Mouse (Mus musculus): ENCODE data around the gene Arvcf.

Arvcf gene

DNA sequence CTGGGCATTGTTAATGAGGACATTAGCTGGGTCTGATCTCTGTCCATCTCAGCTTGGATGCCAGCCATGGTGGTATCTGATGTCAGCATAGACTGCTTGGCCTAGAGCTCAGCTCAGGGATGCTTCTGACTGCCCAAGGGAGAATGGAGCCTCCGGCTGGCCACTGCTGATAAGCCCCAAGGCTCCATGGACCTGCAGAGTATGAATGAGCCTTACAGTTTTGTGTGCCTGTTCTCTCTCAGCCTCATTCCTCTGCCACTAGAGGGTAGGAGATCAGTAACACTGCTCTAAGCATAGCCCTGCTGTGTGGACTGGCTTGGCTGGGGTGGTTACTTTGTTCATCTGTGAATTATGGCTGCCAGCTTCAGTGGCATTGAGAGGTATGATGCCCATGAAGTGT is 5.1 kb downstream of the Arvcf start:
- in situ Hi-C loops (cut with MboI, MseI): no loop called here

DNA sequence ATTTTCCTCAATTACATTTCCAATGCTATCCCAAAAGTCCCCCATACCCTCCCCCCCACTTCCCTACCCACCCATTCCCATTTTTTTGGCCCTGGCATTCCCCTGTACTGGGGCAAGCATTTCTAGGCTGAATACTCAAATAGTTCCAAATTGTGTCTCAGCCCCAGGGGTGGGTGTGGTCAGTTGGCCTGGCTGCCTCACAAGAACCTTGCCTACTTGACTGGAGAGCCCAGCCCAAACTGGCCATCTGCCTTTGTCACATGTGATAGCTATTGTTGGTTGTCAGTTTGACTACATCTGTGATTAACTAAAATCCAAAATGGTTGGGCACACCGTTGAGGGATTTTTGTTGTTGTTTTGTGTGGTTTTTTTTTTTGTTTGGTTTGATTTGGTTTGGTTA is 9.0 kb downstream of the Arvcf start:
- in situ Hi-C loops (cut with MboI, MseI): no loop called here

DNA sequence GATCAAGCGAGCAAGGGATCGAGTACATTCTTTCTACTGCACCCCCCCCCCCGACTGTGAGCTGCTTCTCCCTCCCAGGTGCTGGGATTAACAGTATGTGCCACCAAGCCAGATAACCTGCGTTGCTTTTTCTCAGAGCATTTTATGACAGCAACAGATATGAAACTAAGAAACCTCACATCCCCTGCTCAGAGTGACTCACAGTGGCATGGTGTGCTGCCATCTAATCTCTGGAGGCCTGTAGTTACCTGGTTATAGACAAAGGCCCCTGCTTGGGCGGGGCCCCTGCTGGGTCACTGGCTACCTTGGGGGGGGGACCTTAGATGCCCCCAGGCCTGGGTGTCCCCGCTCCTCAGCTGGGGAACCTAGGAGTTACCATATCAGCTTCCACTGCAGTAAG is 10.0 kb downstream of the Arvcf start:
- in situ Hi-C loops (cut with MboI, MseI): no loop called here

DNA sequence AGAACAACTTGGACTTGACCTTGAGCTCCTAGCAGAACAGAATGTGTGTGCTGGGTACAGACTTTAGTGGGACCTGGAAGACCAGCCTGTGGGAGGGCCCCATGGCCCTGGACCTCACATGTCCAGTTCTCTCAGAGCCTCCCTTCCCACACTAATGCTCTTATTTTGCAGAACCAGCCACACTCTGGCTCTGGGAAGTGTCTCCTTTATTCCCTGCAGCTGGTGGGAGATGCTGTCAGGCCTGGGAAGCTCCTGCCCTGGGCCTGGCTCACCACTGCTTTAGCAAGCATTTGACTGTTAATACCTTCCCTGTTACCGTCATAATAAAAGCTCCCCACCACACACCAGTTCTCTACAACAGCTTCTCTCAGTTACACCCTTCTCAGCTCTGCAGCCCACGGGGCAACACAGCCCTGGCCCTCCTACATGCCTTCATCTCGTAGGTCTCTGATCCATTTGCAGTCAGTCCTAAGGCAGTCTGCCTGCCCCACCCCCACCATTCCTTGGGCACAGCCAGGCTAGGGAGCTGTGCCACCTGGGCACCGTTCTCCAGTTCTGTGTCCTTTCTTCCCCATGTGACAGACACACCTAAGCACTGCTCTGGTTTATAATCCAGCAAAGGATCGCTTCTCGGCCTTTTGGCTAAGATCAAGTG is 12.3 kb downstream of the Arvcf start:
- in situ Hi-C loops (cut with MboI, MseI): no loop called here

DNA sequence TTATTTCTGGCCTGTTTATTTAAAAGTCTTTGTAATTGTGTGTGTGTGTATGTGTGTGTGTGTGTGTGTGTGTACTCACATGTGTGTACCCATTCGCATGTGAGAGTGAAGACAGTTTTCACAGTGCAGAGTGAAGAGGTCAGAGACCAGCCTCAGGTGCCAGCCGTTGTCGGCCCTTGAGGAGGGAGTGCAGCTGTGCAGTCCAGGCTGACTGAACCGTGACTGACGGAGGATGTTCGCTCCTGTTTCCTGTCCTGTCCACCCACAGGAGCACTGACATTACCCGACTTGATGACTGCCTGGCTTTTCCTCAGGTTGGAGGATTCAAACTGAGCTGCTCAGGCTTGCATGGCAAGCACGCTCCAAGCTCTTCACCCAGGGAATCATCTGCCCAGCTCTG is 15.0 kb downstream of the Arvcf start:
- in situ Hi-C loops (cut with MboI, MseI): no loop called here

DNA sequence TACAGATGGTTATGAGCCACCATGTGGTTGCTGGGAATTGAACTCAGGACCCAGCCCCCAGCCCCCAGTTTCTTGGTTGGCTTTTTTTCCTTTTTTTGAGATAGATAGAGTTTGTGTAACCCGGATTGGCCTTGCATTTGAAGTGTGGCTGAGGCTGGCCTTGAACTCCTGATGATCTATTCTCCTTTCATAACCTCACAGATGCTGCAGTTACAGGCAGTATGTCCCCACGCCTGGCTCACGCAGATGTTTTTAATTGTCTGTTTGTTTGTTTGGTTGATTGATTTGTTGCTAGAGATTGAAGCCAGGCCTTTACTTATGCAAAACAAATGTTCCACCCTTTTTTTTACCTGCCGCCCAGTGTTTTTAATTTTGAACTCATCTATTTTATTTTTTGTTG is 18.9 kb downstream of the Arvcf start:
- in situ Hi-C loops (cut with MboI, MseI): no loop called here

DNA sequence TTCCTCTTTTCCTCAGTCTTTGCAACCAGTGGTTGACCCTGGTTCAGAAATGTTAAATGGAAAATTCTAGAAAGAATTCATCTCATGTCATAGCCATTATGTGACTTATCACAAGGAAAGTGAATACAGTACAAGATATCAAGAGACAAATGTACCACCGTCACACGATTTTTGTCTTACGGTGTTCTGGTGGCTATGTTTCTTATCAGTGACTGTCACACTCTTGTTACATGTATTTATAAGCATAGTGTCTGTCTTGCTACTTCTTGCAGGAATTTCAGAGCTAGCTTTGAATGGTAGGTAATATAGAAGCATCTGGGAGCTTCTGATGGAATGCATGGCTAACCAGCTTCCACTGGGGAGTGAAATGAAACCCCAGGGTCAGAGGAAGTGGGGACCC is 22.2 kb downstream of the Arvcf start:
- in situ Hi-C loops (cut with MboI, MseI): no loop called here

DNA sequence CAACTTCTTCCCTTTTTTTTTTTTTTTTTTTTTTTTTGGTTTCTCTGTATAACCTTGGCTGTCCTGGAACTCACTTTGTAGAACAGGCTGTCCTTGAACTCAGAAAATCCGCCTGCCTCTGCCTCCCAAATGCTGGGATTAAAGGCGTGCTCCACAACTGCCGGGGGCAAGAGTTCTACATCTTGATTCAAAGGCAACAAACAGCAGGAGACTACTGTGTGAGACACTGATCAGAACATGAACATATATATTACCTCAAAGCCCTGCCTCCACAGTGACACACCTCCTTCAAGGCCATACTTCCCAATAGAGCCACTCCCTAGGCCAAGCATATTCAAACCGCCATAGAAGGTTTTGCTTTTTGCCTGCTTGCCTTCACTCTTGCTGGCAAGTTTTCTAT is 25.6 kb downstream of the Arvcf start:
- in situ Hi-C loops (cut with MboI, MseI): no loop called here

DNA sequence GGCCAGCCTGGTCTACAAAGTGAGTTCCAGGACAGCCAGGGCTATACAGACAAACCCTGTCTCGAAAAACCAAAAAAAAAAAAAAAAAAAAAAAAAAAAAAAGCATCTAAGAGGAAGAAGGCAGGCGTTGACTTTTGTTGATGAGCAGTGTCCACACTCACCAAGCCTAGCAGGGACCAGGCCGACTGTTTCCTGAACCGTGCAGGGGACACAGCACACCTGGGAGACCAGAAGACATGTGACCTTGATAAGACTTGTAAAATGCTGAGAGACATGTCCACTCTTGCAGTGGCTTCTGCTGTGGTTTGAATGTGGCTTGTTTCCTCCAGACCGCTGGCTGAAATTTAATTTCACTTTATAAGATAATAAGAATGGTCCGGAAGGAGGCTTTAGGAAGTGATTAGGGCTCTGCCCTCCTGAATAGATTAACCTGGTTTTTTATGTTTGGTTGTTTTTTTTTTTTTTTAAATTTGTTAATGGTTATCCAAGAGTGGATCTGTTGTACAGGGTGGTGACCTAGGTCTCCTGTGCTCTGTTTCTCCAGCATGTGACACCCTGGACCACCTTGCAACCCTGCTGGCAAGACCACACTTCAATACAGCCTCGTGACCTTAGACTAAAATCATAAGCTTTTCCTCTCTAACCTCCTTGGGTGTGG is 28.4 kb downstream of the Arvcf start:
- in situ Hi-C loops (cut with MboI, MseI): no loop called here

DNA sequence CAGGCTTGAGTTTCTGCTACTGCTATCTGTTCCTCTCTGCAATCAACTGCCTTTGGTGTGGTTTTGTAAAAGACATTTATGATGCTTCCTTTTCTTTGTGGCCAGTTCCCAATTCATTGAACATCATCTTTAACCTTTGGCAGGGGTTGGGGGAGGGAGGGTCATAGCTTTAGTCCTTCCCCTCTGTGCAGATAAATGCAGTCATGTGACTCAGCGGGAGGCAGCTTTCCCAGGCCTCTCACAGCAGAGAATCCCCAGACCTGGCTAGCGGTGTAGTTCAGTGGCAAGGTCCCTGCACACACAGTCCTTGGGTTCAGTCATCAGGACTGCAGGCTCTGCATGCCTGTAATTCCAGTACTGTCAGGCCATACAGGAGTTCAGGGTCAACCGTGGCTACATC is 29.2 kb downstream of the Arvcf start:
- in situ Hi-C loops (cut with MboI, MseI): no loop called here

DNA sequence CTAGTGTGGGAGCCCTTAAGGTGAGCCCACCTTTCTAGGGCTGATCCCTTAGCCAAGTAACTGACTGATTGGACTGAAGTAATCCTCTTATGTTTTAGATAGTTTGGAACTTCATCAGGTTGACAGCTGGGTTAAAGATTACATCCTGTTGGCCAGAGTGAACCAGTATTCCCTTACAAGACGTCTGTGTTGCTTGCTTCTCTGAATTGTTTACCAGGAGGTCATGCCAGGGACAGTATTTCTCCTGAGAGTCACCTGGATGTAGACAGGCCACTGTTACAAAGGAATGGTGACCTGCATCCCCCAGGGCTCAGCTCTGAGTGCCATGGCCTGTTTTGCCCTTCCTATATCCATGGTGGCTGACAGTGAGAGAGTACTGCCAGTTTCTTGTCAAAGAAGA is 30.5 kb downstream of the Arvcf start:
- in situ Hi-C loops (cut with MboI, MseI): no loop called here

DNA sequence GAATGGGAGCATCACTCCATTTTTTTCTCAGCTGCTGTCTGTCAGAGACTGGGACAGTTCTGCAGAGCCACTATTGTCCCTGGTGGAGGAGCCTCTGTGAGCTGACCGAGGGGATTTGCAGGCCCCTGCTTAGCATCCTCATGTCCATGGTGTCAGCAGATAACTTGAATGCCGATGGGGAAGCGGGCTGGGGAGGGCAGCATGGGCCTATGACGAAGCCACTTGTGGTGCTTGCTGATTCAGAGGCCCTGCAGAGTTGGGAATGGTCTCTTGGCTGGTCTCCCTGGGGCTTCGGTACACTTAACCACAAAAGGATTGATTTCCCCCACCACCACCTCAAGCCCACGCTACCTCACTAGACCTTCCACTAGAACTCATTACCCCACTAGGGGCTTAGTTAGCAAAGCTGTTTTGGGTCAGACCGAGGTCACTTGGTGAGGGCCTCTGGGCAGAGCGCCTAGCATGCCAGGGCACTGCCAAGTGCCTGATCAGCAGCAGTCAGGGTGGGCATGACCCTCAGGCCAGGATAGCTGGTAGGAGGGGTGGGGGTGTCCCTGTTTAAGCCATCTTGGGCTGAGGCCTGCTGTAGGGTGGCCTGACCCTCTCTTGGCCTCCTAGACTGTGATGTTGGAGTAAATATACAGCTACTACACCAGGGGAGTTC is 31.5 kb downstream of the Arvcf start:
- in situ Hi-C loops (cut with MboI, MseI): no loop called here

DNA sequence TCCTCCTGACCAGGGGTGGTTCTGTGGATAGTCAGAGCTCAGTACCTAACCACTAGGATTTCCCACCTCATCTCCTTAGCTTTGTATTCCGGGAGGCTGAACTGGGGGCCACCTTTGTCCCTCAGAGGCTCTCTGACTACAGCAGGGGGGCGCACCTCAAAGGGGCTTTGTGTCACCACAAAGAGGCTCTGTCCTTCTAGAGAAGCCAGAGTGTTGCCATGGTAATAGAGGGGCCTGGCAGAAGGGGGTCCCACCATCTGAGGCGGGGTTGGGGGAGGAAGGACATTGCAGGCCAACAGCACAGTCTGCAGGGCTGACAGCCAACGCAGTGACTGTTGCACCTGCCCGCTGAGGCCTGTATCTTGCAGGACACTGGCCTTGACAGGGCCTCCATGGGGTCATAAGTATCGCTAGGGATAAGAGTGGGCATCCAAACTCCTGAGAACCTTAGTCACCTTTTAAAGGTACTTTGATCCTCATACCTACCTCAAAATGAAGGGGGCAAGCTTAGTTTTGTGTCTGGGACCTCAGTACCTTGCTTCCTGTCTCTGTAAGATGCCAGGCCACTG is 32.6 kb downstream of the Arvcf start:
- in situ Hi-C loops (cut with MboI, MseI): no loop called here

DNA sequence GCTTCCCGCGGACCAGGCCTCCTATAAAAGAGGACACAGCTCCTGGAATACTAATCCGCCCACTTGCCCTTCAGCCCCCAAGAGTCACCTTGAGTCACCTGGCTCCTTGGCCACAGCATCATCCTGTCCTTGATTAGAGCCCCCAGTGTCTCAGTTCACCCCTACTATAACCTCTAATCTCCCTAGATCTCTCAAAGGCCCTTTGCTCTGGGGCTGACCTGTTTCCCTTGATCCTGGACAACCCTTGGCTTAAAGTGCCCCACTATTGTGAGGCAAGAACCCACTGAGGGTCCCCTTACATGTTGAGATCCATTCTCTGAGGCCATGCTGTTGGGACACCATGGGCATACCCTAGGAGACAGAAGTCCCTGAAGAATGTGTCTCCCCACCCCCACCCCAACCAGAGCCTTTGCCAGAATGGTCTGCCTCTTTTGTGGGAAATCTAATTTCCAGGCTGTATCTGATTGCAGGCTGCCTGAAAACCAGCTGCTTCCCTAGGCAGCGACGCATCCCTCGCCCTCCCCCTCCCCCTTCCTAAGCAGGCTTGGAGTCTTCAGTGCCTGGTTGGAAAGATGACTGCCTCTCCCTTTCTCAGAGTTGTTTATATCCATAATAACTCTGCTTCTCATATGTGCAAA is 33.8 kb downstream of the Arvcf start:
- in situ Hi-C loops (cut with MboI, MseI): no loop called here

DNA sequence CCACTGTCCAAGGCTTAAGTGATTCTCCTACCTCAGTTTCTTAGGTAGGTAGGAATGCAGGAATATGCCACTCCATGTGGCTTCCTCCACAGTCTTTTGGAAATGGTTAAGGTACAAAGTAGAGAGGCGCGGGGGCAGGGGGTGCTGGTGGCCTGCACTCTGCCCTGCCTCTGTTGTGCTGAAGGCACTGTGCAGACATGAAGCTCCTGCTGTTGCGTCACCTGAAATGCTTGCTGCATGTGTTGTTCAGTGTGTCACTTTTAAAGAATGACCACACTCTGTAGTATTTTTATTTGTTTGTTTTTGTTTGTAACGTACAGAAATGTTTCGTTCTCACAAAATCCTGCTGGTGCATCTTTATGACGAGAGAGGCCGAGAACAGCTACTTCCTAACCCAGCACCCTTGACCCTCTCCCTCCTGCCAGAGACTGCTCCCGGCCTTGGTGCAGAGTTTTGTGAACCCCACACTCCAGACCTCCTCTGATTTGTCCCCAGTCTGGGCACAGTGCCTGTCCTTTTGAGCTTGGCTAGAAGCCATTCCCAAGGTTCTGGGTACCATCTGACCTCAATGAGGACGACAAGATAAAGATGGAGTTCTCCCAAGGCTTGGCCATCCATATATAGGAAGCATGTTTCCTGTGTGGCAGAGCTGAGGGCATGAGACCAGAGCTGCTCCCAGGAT is 35.2 kb downstream of the Arvcf start:
- in situ Hi-C loops (cut with MboI, MseI): no loop called here

DNA sequence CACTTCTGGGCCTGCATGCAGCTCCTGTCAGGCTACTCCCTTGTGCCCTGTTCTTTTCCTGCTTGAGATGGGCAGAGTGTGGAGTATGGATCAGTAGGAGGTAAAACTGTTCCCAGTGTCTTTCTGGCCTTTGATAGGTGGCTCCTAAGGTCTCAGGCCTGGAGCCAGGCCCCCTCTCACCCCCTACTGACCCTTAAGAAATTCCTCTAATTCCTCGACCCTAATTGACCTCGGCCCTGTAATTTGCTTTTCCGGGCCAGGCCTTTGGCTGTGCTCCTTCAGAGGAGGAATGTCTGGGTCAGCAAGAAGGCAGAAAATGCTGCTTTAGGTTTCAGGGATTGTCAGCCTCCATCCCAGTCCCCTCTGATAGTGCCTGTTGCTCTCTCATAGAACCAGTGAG is 35.8 kb downstream of the Arvcf start:
- in situ Hi-C loops (cut with MboI, MseI): no loop called here

DNA sequence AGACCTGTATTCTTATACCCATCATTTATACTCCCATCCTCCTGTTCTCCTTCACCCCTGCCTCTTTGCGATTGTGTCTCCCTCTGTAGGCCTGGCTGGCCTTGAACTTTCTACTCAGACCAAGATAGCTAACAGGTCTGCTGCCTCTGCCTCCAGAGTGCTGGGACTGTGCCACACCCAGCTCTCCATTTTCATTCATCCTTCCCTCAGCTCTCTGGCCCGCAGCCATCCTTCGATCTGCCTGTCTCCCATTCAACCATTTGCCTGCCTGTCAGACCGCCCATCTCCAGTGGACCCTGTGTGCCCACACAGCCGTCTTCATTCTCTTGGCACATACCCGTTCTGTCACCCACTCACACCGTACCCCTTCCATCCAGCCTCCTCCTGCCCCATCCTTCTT is 36.2 kb downstream of the Arvcf start:
- in situ Hi-C loops (cut with MboI, MseI): no loop called here

DNA sequence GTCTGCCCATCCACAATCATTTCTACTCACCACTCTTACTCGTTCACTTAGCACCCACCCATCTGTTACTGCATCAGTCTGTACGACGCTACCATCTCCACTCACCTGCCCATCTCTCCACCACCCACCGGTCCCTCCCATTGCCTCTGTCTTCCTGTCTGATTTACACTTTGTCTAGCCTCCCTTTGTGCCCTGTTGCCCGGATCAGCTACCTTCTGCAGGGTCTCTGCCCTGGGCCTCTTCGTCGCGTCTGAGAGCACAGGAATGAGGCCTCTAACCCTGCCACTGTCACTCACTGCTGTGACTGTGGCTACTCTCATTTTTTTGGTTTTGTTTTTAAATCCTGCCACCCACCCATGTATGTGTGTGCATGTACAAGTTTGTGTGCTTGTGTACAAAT is 36.7 kb downstream of the Arvcf start:
- in situ Hi-C loops (cut with MboI, MseI): no loop called here

DNA sequence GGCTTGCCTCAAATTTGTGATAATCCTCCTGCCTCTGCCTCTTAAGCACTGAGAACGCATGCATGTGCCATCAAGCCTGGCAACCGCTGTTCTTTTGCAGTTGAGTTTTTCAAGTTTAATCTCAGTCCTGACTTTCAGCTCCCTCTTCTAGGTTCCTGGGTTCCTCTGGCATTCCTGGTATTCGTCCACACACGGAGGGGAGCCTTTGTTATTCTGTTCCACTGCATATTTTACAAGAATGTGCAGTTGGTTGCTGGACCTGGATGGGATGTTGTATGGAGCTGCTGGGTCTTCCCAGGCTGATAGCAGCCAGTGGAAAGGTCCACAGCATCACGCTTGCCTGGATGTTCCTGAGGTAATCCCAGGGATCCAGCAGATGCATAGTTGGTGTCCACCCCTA is 37.4 kb downstream of the Arvcf start:
- in situ Hi-C loops (cut with MboI, MseI): no loop called here

DNA sequence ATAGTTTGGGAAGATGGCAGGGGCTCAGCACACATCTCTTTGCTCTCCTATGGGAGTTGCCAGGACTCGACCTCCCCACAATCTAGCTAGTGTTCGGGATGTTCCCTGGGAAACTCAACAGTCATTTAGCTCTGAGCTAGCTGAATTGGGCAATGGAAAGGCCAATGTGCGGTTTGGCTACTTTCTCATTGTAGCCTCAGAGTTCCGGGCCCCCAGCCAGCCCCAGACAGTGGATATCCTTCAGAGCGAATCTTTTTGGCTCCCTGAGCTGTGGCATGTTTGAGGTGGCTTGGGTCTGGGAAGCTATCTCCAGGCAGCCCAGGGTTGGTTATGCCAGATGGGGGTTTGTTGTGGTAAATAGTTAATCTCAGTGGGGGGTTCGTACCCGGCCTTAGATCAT is 38.5 kb downstream of the Arvcf start:
- in situ Hi-C loops (cut with MboI, MseI): no loop called here

DNA sequence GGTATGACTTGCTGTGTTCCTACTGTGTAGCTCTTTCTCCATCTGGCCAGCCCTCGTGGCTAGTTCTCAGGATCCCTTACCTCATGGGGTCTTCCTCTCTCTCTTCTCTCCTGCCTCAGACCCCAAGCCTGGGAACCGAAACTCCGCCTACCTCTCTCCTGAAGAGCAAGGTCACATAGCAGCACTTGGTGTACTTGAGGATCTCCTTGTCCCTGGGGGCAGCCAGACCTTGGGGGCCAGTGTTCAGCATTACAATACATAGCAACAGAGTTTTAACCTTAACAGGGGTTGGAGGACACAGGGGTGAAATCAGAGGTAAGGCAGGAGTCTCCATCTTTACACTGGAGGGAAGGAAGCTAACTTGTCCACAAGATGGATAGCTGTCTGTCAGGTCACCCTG is 39.0 kb downstream of the Arvcf start:
- in situ Hi-C loops (cut with MboI, MseI): no loop called here
